Mouse (Mus musculus) forebrain, embryonic 10.5 days (tissue): ENCODE results near the gene Slfn8. TPM values are rescaled to one million over a fixed set of nuclear protein-coding genes. Genes with fewer than 3 reads are reported as not detected.
"Not testable (repeated sequence)": the region's sequence is repeated elsewhere in the genome, so short reads cannot be mapped to it uniquely, and the experiment has no call there.

Experiments
- DNase-seq: peaks from one replicate; pipeline ENCODE4 v3.0.0-alpha.2; 2017; ENCODE audit warnings: low spot score; ENCODE audit errors: extremely low spot score
- H3K27ac ChIP-seq: fragments of 300-500 bp; sonication (generic); 2 replicates; pipeline ENCODE4 v1.5.1; 2016; ENCODE audit warnings: mild to moderate bottlenecking
- H3K27me3 ChIP-seq: fragments of 300-500 bp; sonication (generic); 2 replicates; pipeline ENCODE4 v1.6.1; 2016; ENCODE audit warnings: mild to moderate bottlenecking; ENCODE audit not compliant: poor library complexity, severe bottlenecking
- H3K36me3 ChIP-seq: fragments of 300-500 bp; sonication (generic); replicated peaks from 2 replicates; pipeline ENCODE4 v1.6.1; 2016; ENCODE audit warnings: mild to moderate bottlenecking, moderate library complexity
- H3K4me1 ChIP-seq: fragments of 300-500 bp; sonication (generic); 2 replicates; pipeline ENCODE4 v1.6.1; 2016
- H3K4me3 ChIP-seq: fragments of 300-500 bp; sonication (generic); 2 replicates; pipeline ENCODE4 v1.5.1; 2016; ENCODE audit warnings: mild to moderate bottlenecking, moderate library complexity
- H3K9me3 ChIP-seq: fragments of 300-500 bp; sonication (generic); 2 replicates; pipeline ENCODE4 v1.6.1; 2016; ENCODE audit warnings: mild to moderate bottlenecking, moderate library complexity
- WGBS: fragments of 180-500 bp; shearing (Covaris S2); methylation state at CpG from one replicate; pipeline ENCODE4 v1.1.7; 2016; 5-methylcytosine and 5-hydroxymethylcytosine counted together
- polyA plus RNA-seq: library from polyadenylated mRNA; unstranded; fragments of >200 nt; fragmentation: Nextera tagmentation; extraction: Ambion mirVana; gene quantifications from 2 replicates; pipeline ENCODE4 v1.2.1, GENCODE M21; 2016

The Slfn8 gene
- polyA plus RNA-seq, 1 experiment from 2014 or later: 0.07 TPM

GRCm38 (mm10) chr11:83041000-83041399 lies 20.4 kb upstream of the Slfn8 start:
- no peaks in the 10 kb centered on the region for H3K36me3 ChIP-seq
- no peak for DNase-seq
- peaks cover 15% of the 10 kb centered on the region for H3K27me3 ChIP-seq
- H3K4me3 ChIP-seq: no peak overlapping the region
- peaks cover 4% of the 10 kb centered on the region; the same call in 1 of the 2 replicates for H3K4me1 ChIP-seq
- no peaks in the 10 kb centered on the region for H3K9me3 ChIP-seq
- H3K27ac ChIP-seq: no peak overlapping the region

GRCm38 (mm10) chr11:83040325-83040724 lies 19.7 kb upstream of the Slfn8 start:
- Histone ChIP-seq H3K9me3 (no peaks in the 10 kb centered on the region), H3K27me3 (peaks cover 15% of the 10 kb centered on the region), H3K27ac (no peak overlapping the region), H3K36me3 (no peaks in the 10 kb centered on the region), H3K4me1 (peaks cover 4% of the 10 kb centered on the region; the same call in 1 of the 2 replicates), H3K4me3 (no peak overlapping the region)
- DNase-seq: no peak
- WGBS: 35% methylated on average over 1 of the region's 1 CpGs

GRCm38 (mm10) chr11:83039796-83040195 lies 19.2 kb upstream of the Slfn8 start:
- no peak overlapping the region for H3K27ac ChIP-seq
- no peaks in the 10 kb centered on the region for H3K36me3 ChIP-seq
- no peak for DNase-seq
- WGBS: 9% methylated on average over 19 of the region's 19 CpGs
- H3K4me1 ChIP-seq: peaks cover 4% of the 10 kb centered on the region; the same call in 1 of the 2 replicates
- no peaks in the 10 kb centered on the region for H3K9me3 ChIP-seq
- H3K27me3 ChIP-seq: peaks cover 15% of the 10 kb centered on the region
- peak overlapping the region; percentile 18; the same call in 1 of the 2 replicates for H3K4me3 ChIP-seq

DNA sequence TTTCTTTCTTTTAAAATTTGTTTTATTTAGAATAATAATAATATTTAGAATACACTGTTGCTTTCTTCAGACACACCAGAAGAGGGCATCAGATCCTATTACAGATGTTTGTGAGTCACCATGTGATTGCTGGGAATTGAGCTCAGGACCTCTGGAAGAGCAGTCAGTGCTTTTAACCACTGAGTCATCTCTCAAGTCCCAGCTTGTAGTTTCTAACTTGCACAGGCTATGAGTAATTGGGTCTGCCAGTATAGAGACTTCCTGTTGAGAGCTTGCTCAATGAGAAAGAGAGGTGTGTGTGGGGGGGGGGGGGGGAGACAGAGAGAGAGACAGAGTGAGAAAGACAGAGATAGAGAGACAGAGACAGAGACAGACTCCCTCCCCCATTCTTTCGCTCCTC lies 18.5 kb upstream of the Slfn8 start:
- Histone ChIP-seq H3K36me3 (no peaks in the 10 kb centered on the region), H3K27ac (no peak overlapping the region), H3K4me1 (peaks cover 4% of the 10 kb centered on the region; the same call in 1 of the 2 replicates), H3K27me3 (peaks cover 15% of the 10 kb centered on the region), H3K9me3 (no peaks in the 10 kb centered on the region), H3K4me3 (no peak overlapping the region)
- DNase-seq: no peak
- 40% methylated on average over 1 of the region's 1 CpGs for WGBS

- not testable (repeated sequence) for H3K9me3 ChIP-seq, DNase-seq, H3K4me1 ChIP-seq, H3K36me3 ChIP-seq, H3K4me3 ChIP-seq, H3K27ac ChIP-seq
- H3K27me3 ChIP-seq: peaks cover 15% of the 10 kb centered on the region
- WGBS: 86% methylated on average over 3 of the region's 3 CpGs
Observed at GRCm38 (mm10) chr11:83038686-83039085, 18.1 kb upstream of the Slfn8 start.

GRCm38 (mm10) chr11:83019561-83020519 lies 770 bp downstream of the Slfn8 start:
- not testable (repeated sequence) for H3K4me3 ChIP-seq, H3K27ac ChIP-seq, DNase-seq, H3K4me1 ChIP-seq, H3K36me3 ChIP-seq, H3K9me3 ChIP-seq, H3K27me3 ChIP-seq
- 85% methylated on average over 18 of the region's 18 CpGs for WGBS

DNA sequence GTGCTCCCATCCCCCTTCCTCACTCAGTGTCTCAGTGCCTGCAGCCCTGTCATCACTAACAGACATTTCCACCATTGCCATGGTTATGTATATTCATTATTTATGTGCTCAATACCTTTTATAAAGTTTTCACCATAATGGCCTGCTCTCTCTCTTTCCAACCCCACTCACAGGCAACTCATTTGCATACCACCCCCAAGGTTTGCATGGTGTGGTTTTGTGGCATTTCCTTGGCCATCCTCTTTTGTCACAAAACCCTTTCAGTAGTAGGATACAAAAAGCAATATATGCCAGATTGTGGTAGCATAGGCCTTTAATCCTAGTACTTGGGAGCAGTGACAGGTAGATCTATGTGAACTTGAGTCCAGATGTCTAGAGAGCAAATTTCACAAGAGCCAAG lies 4.5 kb downstream of the Slfn8 start:
- Histone ChIP-seq H3K27ac (no peak overlapping the region), H3K36me3 (no peaks in the 10 kb centered on the region), H3K4me3 (no peak overlapping the region)

GRCm38 (mm10) chr11:83013356-83013755 lies 7.3 kb downstream of the Slfn8 start:
- no peaks in the 10 kb centered on the region for H3K36me3 ChIP-seq
- no peaks in the 10 kb centered on the region for H3K27me3 ChIP-seq
- H3K27ac ChIP-seq: no peak overlapping the region
- no peak for DNase-seq
- H3K9me3 ChIP-seq: no peaks in the 10 kb centered on the region
- H3K4me3 ChIP-seq: no peak overlapping the region
- 90% methylated on average over 1 of the region's 1 CpGs for WGBS
- H3K4me1 ChIP-seq: no peaks in the 10 kb centered on the region

More for the DNA sequence above, 4.5 kb downstream of the Slfn8 start:
- no peak for DNase-seq
- H3K9me3 ChIP-seq: no peaks in the 10 kb centered on the region
- no peaks in the 10 kb centered on the region for H3K27me3 ChIP-seq
- H3K4me1 ChIP-seq: no peaks in the 10 kb centered on the region

- Histone ChIP-seq H3K4me1 (peaks cover 27% of the 10 kb centered on the region), H3K36me3 (peaks cover 12% of the 10 kb centered on the region), H3K27me3 (peaks cover 23% of the 10 kb centered on the region), H3K4me3 (peak within 1 kb of the TSS; percentile 46), H3K9me3 (no peaks in the 10 kb centered on the region), H3K27ac (peak within 1 kb of the TSS; percentile 76)
- WGBS: 10% methylated on average over 14 of the region's 14 CpGs
- peak; percentile 54 for DNase-seq
Observed at GRCm38 (mm10) chr11:82991469-82992166, 29.0 kb downstream of the Slfn8 start, which contains the start of gene Slfn9. Gene Slfn9 (minus strand): TSS chr11:82991830.

GRCm38 (mm10) chr11:82990612-82991385 lies 29.8 kb downstream of the Slfn8 start:
- DNase-seq: peak; percentile 55
- Histone ChIP-seq H3K36me3 (peaks cover 18% of the 10 kb centered on the region), H3K27me3 (peaks cover 23% of the 10 kb centered on the region), H3K4me3 (peak overlapping the region; percentile 46), H3K4me1 (peaks cover 27% of the 10 kb centered on the region), H3K27ac (peak overlapping the region; percentile 76)
- not testable (repeated sequence) for H3K9me3 ChIP-seq
- WGBS: 24% methylated on average over 19 of the region's 19 CpGs

DNA sequence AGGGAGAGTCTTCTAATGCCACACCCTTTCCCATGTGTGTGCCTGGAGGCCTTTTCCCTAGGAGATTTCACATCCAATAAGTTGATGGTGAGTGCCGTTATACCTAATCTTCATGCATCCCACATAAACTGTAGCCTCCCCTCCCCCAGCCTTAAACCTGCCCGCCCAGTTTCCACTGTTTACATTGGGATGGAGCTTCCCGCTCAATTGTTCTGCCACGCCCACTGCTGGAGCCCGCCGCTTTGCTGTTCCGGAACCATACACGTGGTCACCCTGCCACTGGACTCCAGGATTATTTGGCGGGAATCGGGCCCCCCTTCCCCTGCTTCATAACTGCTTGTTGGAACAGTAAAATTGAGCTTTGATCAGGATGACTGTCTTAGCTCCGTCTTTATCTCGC lies 31.3 kb downstream of the Slfn8 start:
- Histone ChIP-seq H3K27me3 (peaks cover 23% of the 10 kb centered on the region), H3K4me3 (0 out of 2 replicates have a peak overlapping the region, but pooled peaks have one; percentile 19), H3K4me1 (peaks cover 27% of the 10 kb centered on the region), H3K9me3 (no peaks in the 10 kb centered on the region), H3K27ac (no peak overlapping the region), H3K36me3 (peaks cover 31% of the 10 kb centered on the region)
- WGBS: 49% methylated on average over 12 of the region's 12 CpGs
- DNase-seq: no peak

GRCm38 (mm10) chr11:82987621-82988020 lies 33.0 kb downstream of the Slfn8 start:
- 91% methylated on average over 6 of the region's 6 CpGs for WGBS
- Histone ChIP-seq H3K27me3 (peaks cover 23% of the 10 kb centered on the region), H3K36me3 (peaks cover 44% of the 10 kb centered on the region), H3K4me1 (peaks cover 27% of the 10 kb centered on the region), H3K4me3 (no peak overlapping the region), H3K9me3 (no peaks in the 10 kb centered on the region), H3K27ac (no peak overlapping the region)
- no peak for DNase-seq
